Mouse (Mus musculus) liver, adult 2 months (tissue): ENCODE data around the gene Hmg20b. TPM values are rescaled to one million over a fixed set of nuclear protein-coding genes. Genes with fewer than 3 reads are reported as not detected.

Source experiments
- DNase-seq: peaks from one replicate; pipeline ENCODE4 v3.0.0-alpha.2; 2011; ENCODE audit warnings: low read depth, low spot score; ENCODE audit errors: extremely low read depth
- H3K27ac ChIP-seq: fragments of 200-500 bp; replicated peaks from 2 replicates; pipeline ENCODE4 v1.5.1; 2012; ENCODE audit warnings: low read depth, mild to moderate bottlenecking, control low read depth, inconsistent platforms, low read length; ENCODE audit not compliant: insufficient read depth
- H3K27me3 ChIP-seq: fragments of 200-500 bp; 2 replicates; pipeline ENCODE4 v1.6.1; 2012; ENCODE audit warnings: mild to moderate bottlenecking, moderate library complexity, low read length, inconsistent platforms; ENCODE audit not compliant: control insufficient read depth, insufficient read depth
- H3K36me3 ChIP-seq: fragments of 200-500 bp; 2 replicates; pipeline ENCODE4 v1.6.1; 2012; ENCODE audit warnings: low read length, inconsistent platforms; ENCODE audit not compliant: control insufficient read depth, insufficient read depth
- H3K4me1 ChIP-seq: fragments of 200-500 bp; 2 replicates; pipeline ENCODE4 v1.6.1; 2011; ENCODE audit warnings: low read length; ENCODE audit not compliant: control insufficient read depth, insufficient read depth
- H3K4me3 ChIP-seq: fragments of 200-500 bp; 2 replicates; pipeline ENCODE4 v1.5.1; 2011; ENCODE audit warnings: low read depth, mild to moderate bottlenecking, control low read depth, low read length, moderate library complexity; ENCODE audit not compliant: insufficient read depth
- H3K79me2 ChIP-seq: fragments of 200-500 bp; 2 replicates; pipeline ENCODE4 v1.6.1; 2012; ENCODE audit warnings: inconsistent platforms, mild to moderate bottlenecking, low read length, moderate library complexity; ENCODE audit not compliant: control insufficient read depth, insufficient read depth
- H3K9ac ChIP-seq: fragments of 200-500 bp; 2 replicates; pipeline ENCODE4 v1.6.1; 2012; ENCODE audit warnings: low read depth, mild to moderate bottlenecking, control low read depth, inconsistent platforms, low read length
- CTCF ChIP-seq: fragments of 200-500 bp; IDR thresholded peaks from 2 replicates; pipeline ENCODE4 v1.5.1; 2011; ENCODE audit warnings: low read depth, low read length, control low read depth
- POLR2A ChIP-seq: fragments of 200-500 bp; IDR thresholded peaks from 2 replicates; pipeline ENCODE4 v1.6.1; 2011; ENCODE audit warnings: low read length, control low read depth; ENCODE audit not compliant: insufficient read depth; ENCODE audit errors: extremely low read depth
- WGBS: fragments of 180-500 bp; shearing (Covaris S2); methylation state at CpG from one replicate; pipeline ENCODE4 v1.1.7; 2018; 5-methylcytosine and 5-hydroxymethylcytosine counted together
- polyA plus RNA-seq: library from polyadenylated mRNA; depleted of rRNA; stranded (reverse); fragments of >200 nt; gene quantifications from 2 replicates; pipeline ENCODE4 v1.2.3, GENCODE M21; 2012
- total RNA-seq: library from RNA; depleted of rRNA; stranded (reverse); fragments of >200 nt; gene quantifications from 2 replicates; pipeline ENCODE4 v1.2.3, GENCODE M21; 2014

Hmg20b gene
- total and polyA plus RNA-seq, 2 experiments: 9.9 to 54.0 TPM

- H3K79me2 ChIP-seq: no peaks in the 10 kb centered on the region
- TF ChIP-seq CTCF: no peak
- no peak overlapping the region for H3K4me3 ChIP-seq
- WGBS: 18% methylated on average over 19 of the region's 19 CpGs
- no peak overlapping the region for H3K27ac ChIP-seq
- H3K36me3 ChIP-seq: no peaks in the 10 kb centered on the region; the same call in 1 of the 2 replicates
- no peak for DNase-seq
- H3K4me1 ChIP-seq: peaks cover 6% of the 10 kb centered on the region
- H3K27me3 ChIP-seq: no peaks in the 10 kb centered on the region
- 0 out of 2 replicates have a peak overlapping the region, but pooled peaks have one; percentile 7 for H3K9ac ChIP-seq
Observed at GRCm38 (mm10) chr10:81393456-81394063, 43.3 kb upstream of the Hmg20b start.

- peak within 1 kb of the TSS; percentile 7; the same call in 1 of the 2 replicates for H3K9ac ChIP-seq
- WGBS: 45% methylated on average over 14 of the region's 14 CpGs
- H3K27ac ChIP-seq: no peak within 1 kb of the TSS
- H3K27me3 ChIP-seq: no peaks in the 10 kb centered on the region
- peaks cover 9% of the 10 kb centered on the region for H3K4me1 ChIP-seq
- peak; percentile 48 for DNase-seq
- H3K36me3 ChIP-seq: no peaks in the 10 kb centered on the region; the same call in 1 of the 2 replicates
- H3K4me3 ChIP-seq: no peak within 1 kb of the TSS
- H3K79me2 ChIP-seq: no peaks in the 10 kb centered on the region
- TF ChIP-seq CTCF (no peak), POLR2A (no peak)
Observed at GRCm38 (mm10) chr10:81392781-81393185, 42.5 kb upstream of the Hmg20b start, which contains the start of gene Smim24. Gene Smim24 (plus strand): TSS chr10:81393051.

GRCm38 (mm10) chr10:81392270-81392669, 42.0 kb upstream of the Hmg20b start:
- TF ChIP-seq CTCF (no peak), POLR2A (no peak)
- Histone ChIP-seq H3K27me3 (no peaks in the 10 kb centered on the region), H3K4me1 (peaks cover 9% of the 10 kb centered on the region), H3K4me3 (no peak overlapping the region), H3K27ac (no peak overlapping the region), H3K36me3 (peaks cover 1% of the 10 kb centered on the region; the same call in 1 of the 2 replicates), H3K79me2 (no peaks in the 10 kb centered on the region), H3K9ac (no peak overlapping the region)
- WGBS: 84% methylated on average over 6 of the region's 6 CpGs
- DNase-seq: no peak

DNA sequence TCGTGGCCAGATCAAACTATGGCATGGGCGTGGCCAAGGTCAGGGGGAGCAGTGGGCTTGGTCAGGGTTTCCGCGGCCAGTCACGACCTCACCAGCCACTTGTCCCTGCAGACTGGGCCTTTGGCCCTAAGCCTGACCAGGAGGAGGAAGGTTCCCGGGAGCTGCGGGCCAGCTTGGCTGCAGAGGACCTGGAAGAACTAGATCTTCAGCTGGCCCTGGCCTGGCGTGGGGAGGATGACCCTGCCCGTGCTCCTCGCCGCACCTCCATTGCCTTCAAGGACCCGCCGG, 40.3 kb upstream of the Hmg20b start:
- WGBS: 89% methylated on average over 13 of the region's 13 CpGs

GRCm38 (mm10) chr10:81389801-81390677, 39.8 kb upstream of the Hmg20b start:
- WGBS: 52% methylated on average over 23 of the region's 23 CpGs
- H3K4me1 ChIP-seq: peaks cover 14% of the 10 kb centered on the region
- TF ChIP-seq CTCF (peak; percentile 95), POLR2A (no peak)
- H3K79me2 ChIP-seq: peaks cover 6% of the 10 kb centered on the region
- no peaks in the 10 kb centered on the region for H3K27me3 ChIP-seq
- H3K9ac ChIP-seq: no peak overlapping the region
- no peak overlapping the region for H3K27ac ChIP-seq
- no peak for DNase-seq
- 0 out of 2 replicates have a peak, but pooled peaks cover 1% of the 10 kb centered on the region for H3K36me3 ChIP-seq
- H3K4me3 ChIP-seq: no peak overlapping the region

More for the DNA sequence above, 40.3 kb upstream of the Hmg20b start:
- no peak for DNase-seq
- Histone ChIP-seq H3K4me3 (no peak overlapping the region), H3K27ac (no peak overlapping the region), H3K36me3 (0 out of 2 replicates have a peak, but pooled peaks cover 1% of the 10 kb centered on the region), H3K27me3 (no peaks in the 10 kb centered on the region), H3K79me2 (peaks cover under 1% of the 10 kb centered on the region; the same call in 1 of the 2 replicates), H3K9ac (no peak overlapping the region), H3K4me1 (peaks cover 9% of the 10 kb centered on the region)
- TF ChIP-seq POLR2A (no peak), CTCF (no peak)

GRCm38 (mm10) chr10:81389373-81389772, 39.1 kb upstream of the Hmg20b start:
- H3K27ac ChIP-seq: no peak overlapping the region
- 0 out of 2 replicates have a peak, but pooled peaks cover 1% of the 10 kb centered on the region for H3K36me3 ChIP-seq
- H3K4me3 ChIP-seq: no peak overlapping the region
- H3K9ac ChIP-seq: no peak overlapping the region
- H3K27me3 ChIP-seq: no peaks in the 10 kb centered on the region
- TF ChIP-seq POLR2A: no peak
- TF ChIP-seq CTCF: no peak
- WGBS: 19% methylated on average over 3 of the region's 3 CpGs
- H3K79me2 ChIP-seq: peaks cover 13% of the 10 kb centered on the region
- peaks cover 17% of the 10 kb centered on the region for H3K4me1 ChIP-seq
- DNase-seq: peak; percentile 43
